Mouse (Mus musculus): Measurements from ENCODE around the gene Dhx37.

GRCm38 (mm10) chr5:125446344-125446743 is 12.4 kb upstream of the Dhx37 start:
- TF ChIP-seq CTCF (IDR thresholded peaks at IDR 0.05; ENCODE audit: low read depth) (no peak), EP300 (IDR thresholded peaks at IDR 0.05; ENCODE audit: low read depth) (no peak)

Measured in liver, postnatal 0 days (tissue).